Mouse (Mus musculus) embryonic facial prominence, embryonic 11.5 days (tissue): ENCODE measurements around the gene Hs6st3. TPM values are rescaled to one million over a fixed set of nuclear protein-coding genes. Genes with fewer than 3 reads are reported as not detected.
"Not testable (repeated sequence)": the region's sequence is repeated elsewhere in the genome, so short reads cannot be mapped to it uniquely, and the experiment has no call there.

ENCODE experiments used
- ATAC-seq: fragments of 200-750 bp; cut with Nextera tagmentation; replicated peaks from 2 replicates; pipeline ENCODE4 v1.8.0; 2017; ENCODE audit warnings: low read depth; ENCODE audit not compliant: insufficient number of reproducible peaks, low FRiP score, low TSS enrichment
- DNase-seq: peaks from one replicate; pipeline ENCODE4 v3.0.0-alpha.2; 2015; ENCODE audit warnings: low spot score
- H3K27ac ChIP-seq: fragments of 300-500 bp; sonication (generic); replicated peaks from 2 replicates; pipeline ENCODE4 v1.5.1; 2014; ENCODE audit warnings: mild to moderate bottlenecking, low read depth, low read length, control low read depth
- H3K27me3 ChIP-seq: fragments of 300-500 bp; sonication (generic); 2 replicates; pipeline ENCODE4 v1.6.1; 2014; ENCODE audit warnings: mild to moderate bottlenecking, low read length, moderate library complexity, mixed read lengths; ENCODE audit not compliant: control insufficient read depth, insufficient read depth
- H3K36me3 ChIP-seq: fragments of 300-500 bp; sonication (generic); replicated peaks from 2 replicates; pipeline ENCODE4 v1.6.1; 2014; ENCODE audit warnings: low read depth, mild to moderate bottlenecking, low read length, moderate library complexity, mixed read lengths; ENCODE audit not compliant: control insufficient read depth, insufficient read depth
- H3K4me1 ChIP-seq: fragments of 300-500 bp; sonication (generic); 2 replicates; pipeline ENCODE4 v1.6.1; 2014; ENCODE audit warnings: low read length, mixed read lengths; ENCODE audit not compliant: control insufficient read depth, insufficient read depth
- H3K4me2 ChIP-seq: fragments of 300-500 bp; sonication (generic); 2 replicates; pipeline ENCODE4 v1.6.1; 2014; ENCODE audit warnings: low read depth, mild to moderate bottlenecking, control low read depth, low read length, moderate library complexity
- H3K4me3 ChIP-seq: fragments of 300-500 bp; sonication (generic); 2 replicates; pipeline ENCODE4 v1.5.1; 2014; ENCODE audit warnings: low read depth, low read length, control low read depth
- H3K9ac ChIP-seq: fragments of 300-500 bp; sonication (generic); replicated peaks from 2 replicates; pipeline ENCODE4 v1.6.1; 2014; ENCODE audit warnings: mild to moderate bottlenecking, control low read depth, low read length
- H3K9me3 ChIP-seq: fragments of 300-500 bp; sonication (generic); replicated peaks from 2 replicates; pipeline ENCODE4 v1.6.1; 2016; ENCODE audit warnings: mild to moderate bottlenecking, low read length, inconsistent platforms, mixed read lengths; ENCODE audit not compliant: control insufficient read depth
- WGBS: fragments of 180-500 bp; shearing (Covaris S2); extraction: QIAGEN DNeasy Blood & Tissue Kit; methylation state at CpG from one replicate; pipeline ENCODE4 v1.1.7; 2014; 5-methylcytosine and 5-hydroxymethylcytosine counted together
- polyA plus RNA-seq: library from polyadenylated mRNA; unstranded; fragments of >200 nt; fragmentation: Nextera tagmentation; extraction: Ambion mirVana; gene quantifications from 2 replicates; pipeline ENCODE4 v1.2.1, GENCODE M21; 2014

The Hs6st3 gene
- polyA plus RNA-seq, 1 experiment from 2014 or later: 0.24 TPM

DNA sequence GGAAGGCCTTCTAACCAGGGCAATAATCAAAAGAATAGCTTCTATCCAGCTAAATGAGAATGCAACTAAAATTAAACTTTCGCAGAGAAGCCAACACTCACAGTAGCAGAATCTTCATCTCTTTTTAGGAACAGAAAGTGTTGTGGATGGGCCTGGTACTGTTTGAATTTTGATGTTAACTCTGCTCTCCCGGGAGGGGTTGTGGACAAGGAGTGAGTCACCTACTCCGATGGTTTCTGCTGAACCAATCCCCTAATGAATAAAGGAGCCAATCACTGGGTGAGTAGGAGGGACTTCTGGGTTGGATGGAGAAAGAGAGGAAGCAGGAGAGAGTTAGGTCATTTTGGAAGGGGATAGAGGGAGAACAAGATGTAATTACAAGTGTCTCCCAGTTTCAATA is 117.3 kb downstream of the Hs6st3 start:
- no peaks in the 10 kb centered on the region for H3K27me3 ChIP-seq
- H3K4me3 ChIP-seq: no peak overlapping the region
- H3K4me2 ChIP-seq: no peak overlapping the region
- H3K4me1 ChIP-seq: no peaks in the 10 kb centered on the region
- no peak overlapping the region for H3K27ac ChIP-seq
- H3K9ac ChIP-seq: no peak overlapping the region
- DNase-seq (no peak), ATAC-seq (no peak)
- 74% methylated on average over 3 of the region's 3 CpGs for WGBS
- H3K9me3 ChIP-seq: no peaks in the 10 kb centered on the region
- H3K36me3 ChIP-seq: no peaks in the 10 kb centered on the region

- Histone ChIP-seq H3K4me1 (no peaks in the 10 kb centered on the region), H3K27me3 (no peaks in the 10 kb centered on the region), H3K9ac (no peak overlapping the region), H3K9me3 (no peaks in the 10 kb centered on the region), H3K36me3 (no peaks in the 10 kb centered on the region), H3K4me2 (no peak overlapping the region), H3K27ac (no peak overlapping the region), H3K4me3 (no peak overlapping the region)
- 80% methylated on average over 7 of the region's 7 CpGs for WGBS
- ATAC-seq (no peak), DNase-seq (no peak)
These were observed 118.9 kb downstream of the Hs6st3 start for GRCm38 (mm10) chr14:119257072-119257471.

DNA sequence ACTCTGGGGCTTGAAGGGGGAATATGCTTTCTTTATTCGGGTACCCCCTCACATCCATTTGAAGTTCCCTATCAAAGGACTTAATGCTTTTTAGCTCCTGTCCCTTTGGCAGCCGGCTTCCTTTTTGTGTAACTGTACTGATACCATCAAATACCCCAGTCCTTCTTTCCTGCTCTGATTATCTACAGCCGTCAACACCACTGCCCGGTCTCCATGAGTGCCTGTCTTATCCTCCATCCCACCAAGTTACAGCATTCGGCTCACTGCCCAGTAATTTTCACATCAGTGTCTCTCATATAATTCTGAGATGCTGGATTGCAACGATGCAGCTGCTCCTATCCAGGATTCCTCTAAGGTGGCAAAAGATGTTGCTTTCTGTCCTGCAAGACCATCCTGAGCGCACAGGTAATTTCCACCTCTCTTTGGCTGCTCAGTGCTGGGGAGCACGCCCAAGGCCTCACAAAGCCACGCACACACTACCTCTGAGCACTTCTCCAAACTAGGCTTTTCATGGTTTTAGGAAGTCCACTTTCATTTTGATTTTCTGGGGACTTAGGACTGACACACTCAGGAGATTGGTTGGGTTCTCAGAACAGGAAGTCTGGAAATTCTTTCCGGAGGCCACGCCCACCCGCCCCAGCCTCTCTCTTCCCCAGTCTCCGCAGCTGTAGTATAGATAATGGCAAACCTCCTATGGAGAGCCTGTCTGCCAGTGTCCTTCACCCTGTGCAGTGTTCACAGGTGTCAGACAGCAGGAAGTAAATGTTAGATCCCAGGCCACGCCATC is 122.2 kb downstream of the Hs6st3 start:
- Histone ChIP-seq H3K4me1 (no peaks in the 10 kb centered on the region), H3K4me3 (no peak overlapping the region), H3K4me2 (no peak overlapping the region), H3K9me3 (no peaks in the 10 kb centered on the region), H3K9ac (no peak overlapping the region), H3K27me3 (no peaks in the 10 kb centered on the region), H3K36me3 (no peaks in the 10 kb centered on the region), H3K27ac (no peak overlapping the region)
- DNase-seq (no peak), ATAC-seq (no peak)
- 78% methylated on average over 14 of the region's 14 CpGs for WGBS

- H3K9ac ChIP-seq: no peak overlapping the region
- H3K27ac ChIP-seq: no peak overlapping the region
- H3K4me2 ChIP-seq: no peak overlapping the region
- WGBS: 67% methylated on average over 7 of the region's 7 CpGs
- H3K4me1 ChIP-seq: no peaks in the 10 kb centered on the region
- no peaks in the 10 kb centered on the region for H3K9me3 ChIP-seq
- ATAC-seq: no peak
- H3K27me3 ChIP-seq: no peaks in the 10 kb centered on the region
- no peak for DNase-seq
- H3K4me3 ChIP-seq: no peak overlapping the region
- no peaks in the 10 kb centered on the region for H3K36me3 ChIP-seq
These were observed 128.2 kb downstream of the Hs6st3 start for GRCm38 (mm10) chr14:119266334-119266733.

- ATAC-seq (no peak), DNase-seq (no peak)
- no peak overlapping the region for H3K9ac ChIP-seq
- WGBS: 82% methylated on average over 7 of the region's 7 CpGs
- H3K27me3 ChIP-seq: no peaks in the 10 kb centered on the region
- H3K36me3 ChIP-seq: no peaks in the 10 kb centered on the region
- no peak overlapping the region for H3K4me3 ChIP-seq
- no peak overlapping the region for H3K4me2 ChIP-seq
- no peaks in the 10 kb centered on the region for H3K9me3 ChIP-seq
- no peak overlapping the region for H3K27ac ChIP-seq
- no peaks in the 10 kb centered on the region for H3K4me1 ChIP-seq
These were observed 134.9 kb downstream of the Hs6st3 start for GRCm38 (mm10) chr14:119273088-119273487.

GRCm38 (mm10) chr14:119278156-119278555 is 140.0 kb downstream of the Hs6st3 start:
- ATAC-seq, H3K27me3 ChIP-seq, H3K9me3 ChIP-seq, H3K4me2 ChIP-seq, DNase-seq, H3K4me1 ChIP-seq, H3K36me3 ChIP-seq, H3K4me3 ChIP-seq, H3K9ac ChIP-seq, H3K27ac ChIP-seq: not testable (repeated sequence)
- WGBS: 92% methylated on average over 10 of the region's 15 CpGs

DNA sequence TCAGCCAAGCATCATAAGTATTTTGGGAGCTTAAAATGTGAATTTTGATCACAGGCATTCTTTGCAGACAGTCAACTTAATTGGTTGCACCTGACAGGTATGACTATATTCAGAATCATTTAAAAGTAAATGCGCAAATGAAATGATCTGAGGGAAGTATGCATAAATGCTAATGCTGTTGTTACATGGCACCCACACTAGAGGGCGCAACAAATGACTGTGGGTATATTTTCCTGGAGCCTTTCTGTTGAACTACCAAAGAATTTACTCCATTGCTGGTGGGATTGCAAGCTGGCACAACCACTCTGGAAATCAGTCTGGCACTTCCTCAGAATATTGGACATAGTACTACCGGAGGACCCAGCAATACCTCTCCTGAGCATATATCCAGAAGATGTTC is 145.8 kb downstream of the Hs6st3 start:
- Histone ChIP-seq H3K9ac (no peak overlapping the region), H3K9me3 (no peaks in the 10 kb centered on the region), H3K4me2 (no peak overlapping the region), H3K36me3 (no peaks in the 10 kb centered on the region), H3K4me3 (no peak overlapping the region), H3K4me1 (no peaks in the 10 kb centered on the region), H3K27ac (no peak overlapping the region), H3K27me3 (no peaks in the 10 kb centered on the region)
- ATAC-seq (no peak), DNase-seq (no peak)
- WGBS: 80% methylated on average over 3 of the region's 3 CpGs

DNA sequence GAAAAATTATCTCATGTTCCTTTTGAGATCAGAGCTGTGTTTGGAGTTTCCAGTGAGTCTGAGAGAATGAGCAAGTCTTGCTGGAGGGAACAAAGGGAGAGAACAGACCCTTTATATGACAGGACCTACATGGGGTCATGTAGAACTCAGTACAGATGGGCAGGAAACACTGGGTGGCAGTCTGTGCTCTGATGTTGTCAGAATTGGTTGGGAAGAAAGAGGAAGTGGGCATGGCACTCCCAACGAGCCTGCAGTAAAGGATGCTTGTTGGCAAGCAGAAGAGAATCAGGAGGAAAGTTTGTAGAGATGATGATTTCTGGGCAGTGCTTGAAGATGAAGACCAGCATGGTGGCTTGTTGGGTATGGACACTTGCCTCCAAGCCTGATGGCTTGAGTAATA is 151.5 kb downstream of the Hs6st3 start:
- no peak for ATAC-seq
- WGBS: 52% methylated on average over 1 of the region's 1 CpGs

More for the DNA sequence above, 151.5 kb downstream of the Hs6st3 start:
- H3K27ac ChIP-seq: no peak overlapping the region
- no peak overlapping the region for H3K4me2 ChIP-seq
- no peak overlapping the region for H3K9ac ChIP-seq
- DNase-seq: no peak
- H3K4me3 ChIP-seq: no peak overlapping the region
- H3K4me1 ChIP-seq: no peaks in the 10 kb centered on the region
- H3K36me3 ChIP-seq: no peaks in the 10 kb centered on the region
- no peaks in the 10 kb centered on the region for H3K27me3 ChIP-seq
- H3K9me3 ChIP-seq: no peaks in the 10 kb centered on the region
